Mouse (Mus musculus): ENCODE data around the gene Btg2. TPM values are rescaled to one million over a fixed set of nuclear protein-coding genes. Genes with fewer than 3 reads are reported as not detected.

The Btg2 gene
- polyA plus RNA-seq, 1 experiment, result 4.5 TPM

DNA sequence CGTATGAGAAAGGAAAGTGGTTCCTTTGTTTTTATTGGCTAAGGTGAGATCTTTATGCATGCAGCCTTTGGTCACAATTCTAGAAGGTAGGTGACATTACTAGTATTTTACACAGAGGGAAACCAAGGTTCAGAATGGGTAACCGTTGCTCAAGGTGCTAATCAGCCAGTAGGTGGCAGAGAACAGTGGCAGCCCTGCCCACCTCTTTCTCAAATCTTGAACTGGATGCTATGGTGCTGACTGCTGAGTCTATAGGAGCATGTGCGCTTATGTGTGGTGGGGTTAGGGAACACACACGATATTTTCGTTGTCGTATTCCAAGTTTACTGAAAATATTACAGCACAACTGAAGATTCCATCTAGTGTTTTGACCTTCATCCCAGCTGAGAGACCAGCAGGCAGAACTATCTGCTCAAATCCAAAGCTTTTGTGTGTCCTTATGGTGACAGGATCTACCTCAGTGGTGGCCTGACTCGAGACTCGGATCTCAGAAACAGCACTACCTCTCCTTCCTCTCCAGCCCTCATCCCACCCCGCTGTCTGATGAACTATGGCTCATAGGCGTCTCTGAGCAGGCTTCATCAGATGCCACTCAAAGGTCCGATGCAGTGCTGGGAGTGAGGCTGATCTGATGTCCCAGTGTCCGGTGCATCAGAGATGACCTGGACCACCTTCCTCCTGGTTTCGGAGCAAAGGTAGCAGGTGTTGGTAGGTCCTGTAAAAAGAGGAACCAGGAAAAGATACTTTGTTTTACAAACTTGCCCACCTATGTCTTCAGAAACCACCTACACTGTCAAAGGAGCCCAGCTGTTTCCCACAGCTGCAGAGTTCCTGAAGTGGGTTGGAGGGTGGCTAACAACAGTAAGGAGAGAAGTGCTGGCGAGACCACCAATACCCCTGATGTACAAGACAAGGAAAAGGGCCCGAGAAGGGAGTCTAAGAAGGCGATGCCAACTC is 18.9 kb downstream of the Btg2 start:
- no peak for TF ChIP-seq GATA1 (IDR thresholded peaks at IDR 0.05; ENCODE audit: low read length)

DNA sequence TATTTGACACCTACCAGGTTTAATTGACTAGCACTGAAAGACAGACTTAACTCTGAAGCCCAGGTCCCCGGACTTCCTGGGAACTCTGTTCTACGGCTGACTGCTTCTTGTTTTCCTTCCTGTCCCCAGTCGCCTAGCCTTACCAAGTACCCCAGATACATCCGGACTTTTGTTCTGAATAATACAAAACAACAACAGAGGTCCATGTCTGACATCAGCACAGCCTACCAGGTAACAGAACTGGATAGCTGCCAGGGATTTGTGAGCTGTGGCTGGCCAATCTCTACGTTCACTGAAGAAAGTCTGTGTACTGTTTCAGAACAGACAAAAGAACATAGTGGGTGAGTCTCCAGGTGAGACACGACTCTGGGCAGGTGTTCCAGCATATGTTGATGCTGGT is 20.1 kb downstream of the Btg2 start:
- no peak for TF ChIP-seq GATA1 (IDR thresholded peaks at IDR 0.05; ENCODE audit: low read length)

DNA sequence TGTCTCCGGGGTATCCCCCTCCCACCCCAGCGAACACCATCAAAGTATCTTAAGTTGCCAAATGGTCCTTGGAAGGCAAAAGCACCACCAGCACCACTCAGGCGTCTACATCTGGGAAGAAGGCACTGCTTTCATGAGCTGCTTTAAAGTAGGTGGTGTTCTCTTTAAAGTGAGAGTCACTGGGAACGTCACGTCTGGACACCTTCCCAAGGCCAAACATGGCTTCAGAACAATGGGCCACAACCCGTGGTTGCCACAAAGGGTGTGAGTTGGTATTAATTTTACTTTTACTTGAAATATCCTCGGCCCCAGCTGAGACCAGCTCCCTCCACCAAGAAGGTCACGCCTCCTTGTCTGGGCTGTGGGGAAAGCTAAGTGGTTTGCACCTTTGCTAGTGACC is 21.2 kb downstream of the Btg2 start:
- TF ChIP-seq GATA1 (IDR thresholded peaks at IDR 0.05; ENCODE audit: low read length), result no peak

DNA sequence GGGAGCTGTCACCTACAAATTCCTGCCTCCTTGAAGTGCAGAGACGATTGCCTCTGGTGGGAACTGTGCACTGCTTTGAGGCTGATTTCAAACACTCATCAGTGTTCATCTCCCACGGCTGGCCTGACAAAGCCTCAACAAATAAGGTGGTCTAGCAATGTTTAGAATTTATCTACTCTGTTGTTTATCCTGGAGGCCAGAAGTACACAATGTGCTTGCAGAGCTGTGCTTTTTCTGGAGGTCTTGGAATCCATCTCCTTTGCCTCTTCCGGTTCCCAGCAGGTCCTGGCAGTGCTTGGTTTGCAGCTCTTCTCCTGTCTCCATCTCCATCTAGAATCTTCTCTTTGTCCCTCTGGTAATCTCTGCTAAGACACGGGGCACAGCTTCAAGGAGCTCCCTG is 22.6 kb downstream of the Btg2 start:
- TF ChIP-seq GATA1 (IDR thresholded peaks at IDR 0.05; ENCODE audit: low read length), result no peak

DNA sequence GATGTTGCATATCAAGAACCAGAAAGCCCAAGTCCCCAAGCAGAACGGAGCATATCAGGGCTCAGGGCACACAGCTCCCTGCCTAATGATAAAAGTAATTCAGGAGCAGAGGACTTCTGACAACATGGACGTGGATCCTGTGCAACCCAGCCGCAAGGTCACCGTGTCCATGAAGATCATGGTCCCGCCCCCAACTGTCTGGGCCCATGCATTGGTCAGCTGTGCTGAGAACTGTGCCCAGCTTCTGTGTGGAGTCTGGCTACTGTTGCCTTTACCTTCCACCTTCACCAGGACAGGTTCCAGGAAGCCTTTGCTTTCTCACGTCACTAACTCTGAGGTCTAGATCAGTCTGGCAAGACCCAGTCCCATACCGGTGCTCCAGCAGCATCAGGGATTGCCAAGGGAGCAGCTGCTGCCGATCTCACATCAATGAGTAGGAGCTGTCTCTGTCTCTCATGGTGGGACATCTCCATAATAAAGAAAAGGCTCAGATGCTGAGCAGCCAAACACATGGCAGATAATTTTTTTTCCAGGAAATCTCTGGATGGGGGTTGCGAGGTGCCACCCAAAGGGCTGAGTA is 23.2 kb downstream of the Btg2 start:
- TF ChIP-seq GATA1 (IDR thresholded peaks at IDR 0.05; ENCODE audit: low read length), result no peak

DNA sequence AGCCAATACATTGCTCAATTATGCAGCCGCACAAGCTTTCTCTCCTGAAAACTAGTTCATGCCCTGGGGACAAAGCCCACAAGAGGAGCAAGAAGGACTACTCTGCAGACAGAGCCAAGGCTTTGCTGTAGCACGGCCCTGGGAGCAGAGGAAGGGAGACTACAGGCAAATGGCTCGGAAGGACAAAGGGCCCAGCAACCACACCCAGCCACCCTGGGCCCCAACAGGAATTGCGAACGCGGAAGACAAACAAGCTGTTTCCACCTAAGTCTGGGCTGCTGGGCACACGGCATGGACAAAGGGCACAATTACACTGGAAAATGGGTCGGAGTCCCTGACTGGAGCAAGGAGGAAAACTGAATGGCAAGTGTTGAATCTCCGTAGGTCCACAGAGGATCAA is 23.9 kb downstream of the Btg2 start:
- TF ChIP-seq GATA1 (IDR thresholded peaks at IDR 0.05; ENCODE audit: low read length), result no peak

DNA sequence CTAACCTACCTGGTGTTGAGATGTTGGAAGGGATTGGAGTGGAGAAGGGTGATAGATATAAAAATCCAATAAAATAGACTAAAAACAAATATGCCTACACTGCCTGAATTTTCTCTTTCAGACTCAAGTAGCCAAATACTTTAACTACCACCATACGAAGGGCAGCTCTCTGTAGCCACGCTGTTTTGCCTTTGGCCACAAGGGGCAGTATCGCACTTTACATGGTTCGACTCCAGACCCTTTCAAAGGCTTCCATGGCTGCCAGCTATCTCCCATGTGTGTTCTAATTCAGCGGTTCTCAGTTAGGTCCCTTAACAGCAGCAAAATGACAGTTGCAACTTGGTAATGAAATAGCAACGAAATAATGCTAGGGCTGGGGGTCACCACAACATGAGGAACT is 25.7 kb downstream of the Btg2 start:
- no peak for TF ChIP-seq GATA1 (IDR thresholded peaks at IDR 0.05; ENCODE audit: low read length)

DNA sequence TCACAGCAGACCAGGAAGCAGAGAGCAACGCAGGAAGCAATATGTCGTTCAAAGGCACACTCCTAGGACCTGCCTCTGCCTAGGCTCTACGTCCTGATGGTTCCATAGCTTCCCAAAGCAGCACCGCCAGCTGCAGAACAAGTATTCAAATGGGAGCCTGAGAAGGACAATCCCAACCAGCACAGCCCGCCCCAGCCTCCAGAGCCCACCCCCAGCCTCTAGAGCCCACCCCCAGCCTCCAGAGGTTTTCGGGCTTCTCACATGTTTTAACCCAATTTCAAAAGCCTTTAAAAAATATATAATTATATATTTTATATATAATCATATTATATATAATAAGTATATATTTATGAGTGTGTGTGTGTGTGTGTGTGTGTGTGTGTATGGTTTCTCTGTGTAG is 29.4 kb downstream of the Btg2 start:
- no peak for TF ChIP-seq GATA1 (IDR thresholded peaks at IDR 0.05; ENCODE audit: low read length)

DNA sequence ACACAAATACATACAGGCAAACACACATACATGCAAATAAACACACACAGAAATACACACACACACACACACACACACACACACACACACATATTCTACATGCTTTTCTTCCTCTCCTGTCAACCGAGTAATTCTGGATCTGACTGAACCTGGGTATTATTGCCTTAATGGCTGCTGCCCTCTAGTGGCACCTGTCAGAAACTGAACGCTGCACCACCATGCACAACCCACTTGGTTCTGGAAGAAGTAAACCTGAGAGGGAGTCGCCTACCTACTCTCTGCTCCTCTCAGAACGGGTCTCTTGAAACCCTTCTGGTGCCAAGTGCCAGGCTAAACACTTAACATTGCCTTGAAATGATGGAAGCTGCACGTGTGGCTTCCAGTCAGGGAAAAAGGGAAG is 30.2 kb downstream of the Btg2 start:
- no peak for TF ChIP-seq GATA1 (IDR thresholded peaks at IDR 0.05; ENCODE audit: low read length)

DNA sequence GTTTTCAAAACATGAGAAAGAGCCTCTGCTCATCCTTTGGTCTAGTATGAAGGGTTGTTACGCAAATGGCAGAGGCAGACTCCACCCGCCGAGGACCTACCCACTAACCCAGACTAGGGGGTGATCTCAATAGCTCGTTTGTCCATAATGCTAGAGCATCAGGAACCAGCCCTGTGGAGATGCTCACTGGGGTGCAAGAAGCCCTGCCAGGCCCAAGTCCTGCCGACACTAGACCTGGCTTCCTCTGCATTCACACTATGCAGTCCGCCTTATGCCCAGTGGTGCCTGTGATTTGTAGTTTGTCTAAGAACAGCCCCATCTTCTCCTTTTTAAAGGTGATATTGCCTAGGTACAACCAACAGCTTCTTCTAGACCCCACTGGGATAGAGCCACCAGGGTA is 31.5 kb downstream of the Btg2 start:
- TF ChIP-seq GATA1 (IDR thresholded peaks at IDR 0.05; ENCODE audit: low read length), result no peak

DNA sequence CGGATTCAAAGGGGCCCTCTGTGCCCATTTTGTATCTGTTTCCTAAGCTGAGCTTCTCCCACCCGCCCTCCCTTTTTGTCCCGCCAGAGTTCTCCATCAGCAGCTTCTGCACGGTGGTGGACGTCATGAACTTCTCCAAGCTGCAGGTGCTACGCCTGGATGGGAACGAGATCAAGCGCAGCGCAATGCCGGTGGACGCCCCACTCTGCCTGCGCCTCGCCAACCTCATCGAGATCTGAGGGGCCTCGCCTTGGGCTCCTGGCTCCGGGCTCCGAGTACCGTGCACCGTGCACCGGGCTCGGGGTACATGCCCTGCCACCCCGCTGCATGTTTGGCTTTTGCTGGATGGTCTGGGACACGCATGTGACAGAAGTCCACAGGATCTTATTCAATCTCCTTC is 32.5 kb downstream of the Btg2 start:
- TF ChIP-seq GATA1 (IDR thresholded peaks at IDR 0.05; ENCODE audit: low read length), result no peak

DNA sequence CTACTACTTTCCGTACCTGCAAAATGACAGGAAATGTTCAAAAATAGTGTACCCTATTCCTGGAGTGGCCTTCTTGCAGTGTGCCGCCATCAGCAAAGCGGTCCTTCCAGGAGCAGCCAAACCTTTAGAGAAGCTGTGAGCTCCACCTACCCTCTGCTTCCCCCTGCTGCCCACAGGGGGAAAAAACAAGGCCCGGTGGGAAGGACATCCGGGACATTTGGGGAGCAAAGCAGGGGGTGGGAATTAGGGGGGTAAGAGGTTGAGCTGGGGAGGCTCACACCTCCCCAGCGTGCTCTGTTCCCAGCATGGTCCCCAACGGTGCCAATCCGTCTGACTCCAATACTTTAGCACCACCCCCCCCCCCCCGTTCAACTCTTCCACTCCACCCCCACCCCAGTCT is 32.9 kb downstream of the Btg2 start:
- TF ChIP-seq GATA1 (IDR thresholded peaks at IDR 0.05; ENCODE audit: low read length), result no peak

DNA sequence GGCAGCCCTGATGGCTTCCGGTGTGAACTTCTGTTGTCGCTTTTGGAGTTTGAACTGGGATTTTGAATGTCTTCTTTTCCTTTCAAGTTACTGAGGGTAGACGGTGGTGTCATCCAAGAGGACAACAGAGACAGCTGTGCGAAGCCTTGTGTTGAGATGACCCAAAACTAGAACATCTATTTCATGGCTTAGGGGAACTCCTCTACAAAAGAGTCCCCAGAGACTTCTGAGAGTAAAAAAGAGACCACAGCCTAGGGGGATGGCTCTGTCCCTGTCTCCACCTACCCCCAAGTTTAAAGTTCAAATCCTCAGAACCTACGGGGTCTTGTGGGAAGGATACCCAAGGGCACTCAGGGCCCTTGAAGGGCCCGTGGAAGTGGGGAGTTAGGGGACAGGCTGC is 34.1 kb downstream of the Btg2 start:
- no peak for TF ChIP-seq GATA1 (IDR thresholded peaks at IDR 0.05; ENCODE audit: low read length)

DNA sequence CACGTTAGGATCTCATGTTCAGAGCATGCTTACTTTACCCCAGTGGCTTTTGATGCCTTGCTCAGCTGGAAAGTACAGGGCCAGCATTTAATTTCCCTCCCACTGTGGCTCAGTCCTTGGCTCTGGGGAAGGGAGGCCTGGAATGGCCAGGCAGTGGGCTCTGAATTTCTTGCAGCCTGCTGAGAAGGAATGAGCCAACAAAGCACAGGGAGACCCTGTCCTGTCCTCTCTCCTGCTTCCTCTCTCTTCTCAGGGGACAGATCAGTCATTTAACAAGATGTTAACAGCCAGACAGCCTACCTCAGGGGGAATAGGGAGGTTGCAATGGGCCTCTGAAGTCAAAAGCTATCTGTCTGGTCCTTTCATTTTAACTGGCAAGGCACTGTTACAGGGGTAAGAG is 36.6 kb downstream of the Btg2 start:
- TF ChIP-seq GATA1 (IDR thresholded peaks at IDR 0.05; ENCODE audit: low read length), result no peak

DNA sequence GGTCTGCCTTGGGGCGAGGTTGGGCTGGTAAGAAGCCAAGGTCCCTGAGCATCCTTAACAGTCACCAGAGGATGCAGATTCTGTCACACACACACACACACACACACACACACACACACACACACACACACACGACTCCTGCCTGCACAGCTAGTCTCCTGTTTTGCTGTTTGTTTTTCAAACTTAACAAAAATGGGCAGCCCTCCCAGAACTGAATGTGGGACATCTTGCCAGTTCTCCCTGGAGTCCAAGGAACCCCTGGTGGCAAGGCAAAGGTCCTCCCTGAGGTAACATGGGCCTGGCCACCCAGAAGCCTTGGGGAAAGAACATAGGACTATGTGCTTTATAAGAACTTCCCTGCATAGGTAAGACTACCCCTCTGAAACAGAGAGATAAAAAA is 37.0 kb downstream of the Btg2 start:
- TF ChIP-seq GATA1 (IDR thresholded peaks at IDR 0.05; ENCODE audit: low read length), result no peak

DNA sequence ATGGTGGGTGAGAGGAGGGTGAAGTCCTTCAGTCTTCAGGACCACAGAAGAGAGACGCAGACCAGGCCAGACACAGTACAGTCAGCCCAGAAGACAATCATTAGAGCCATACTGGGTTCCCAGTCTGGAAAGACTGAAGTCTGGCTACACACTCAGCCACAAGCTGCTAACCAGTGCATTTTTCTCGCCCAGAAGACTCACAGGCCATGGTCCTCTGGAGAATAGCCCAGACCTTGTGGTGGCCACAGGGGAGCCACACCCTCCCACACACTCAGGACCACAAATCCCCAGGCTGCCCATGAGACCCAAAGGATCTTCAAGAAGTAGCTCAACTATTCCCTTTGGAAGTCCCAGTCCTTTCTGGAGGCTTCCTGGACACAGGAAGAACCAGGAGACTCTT is 39.6 kb downstream of the Btg2 start:
- TF ChIP-seq GATA1 (IDR thresholded peaks at IDR 0.05; ENCODE audit: low read length), result no peak

DNA sequence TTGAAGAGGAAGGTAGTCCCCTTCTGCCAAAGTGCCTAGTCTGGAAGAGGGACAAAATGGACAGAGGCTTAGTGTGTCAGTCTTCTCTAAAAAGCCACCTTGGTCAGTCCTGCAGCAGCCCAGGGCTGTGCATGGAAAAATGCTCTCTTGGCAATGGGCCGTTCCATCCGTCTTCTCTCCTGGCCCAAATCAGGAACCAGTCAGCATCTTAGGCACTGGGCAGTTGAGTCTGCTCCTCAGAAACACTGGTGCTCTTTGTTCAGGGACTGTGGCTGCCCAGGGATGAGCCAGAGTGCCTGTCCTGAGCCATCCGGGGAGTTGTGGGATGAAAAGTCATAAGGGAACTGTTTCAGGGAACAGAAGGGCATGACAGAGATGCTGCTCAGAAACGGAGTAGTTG is 40.6 kb downstream of the Btg2 start:
- TF ChIP-seq GATA1 (IDR thresholded peaks at IDR 0.05; ENCODE audit: low read length), result no peak
